Mouse (Mus musculus) embryonic facial prominence, embryonic 15.5 days (tissue): ENCODE results near the gene Slc39a11. TPM values are rescaled to one million over a fixed set of nuclear protein-coding genes. Genes with fewer than 3 reads are reported as not detected.

Experiments used
- ATAC-seq: fragments of 200-750 bp; cut with Nextera tagmentation; 2 replicates; pipeline ENCODE4 v1.8.0; 2017; ENCODE audit warnings: low read depth, moderate TSS enrichment; ENCODE audit not compliant: insufficient number of reproducible peaks, low FRiP score, low TSS enrichment
- H3K27ac ChIP-seq: fragments of 300-500 bp; sonication (generic); replicated peaks from 2 replicates; pipeline ENCODE4 v1.5.1; 2015; ENCODE audit warnings: mild to moderate bottlenecking, inconsistent platforms
- H3K27me3 ChIP-seq: fragments of 300-500 bp; sonication (generic); 2 replicates; pipeline ENCODE4 v1.6.1; 2015; ENCODE audit warnings: inconsistent platforms
- H3K36me3 ChIP-seq: fragments of 300-500 bp; sonication (generic); 2 replicates; pipeline ENCODE4 v1.6.1; 2015; ENCODE audit warnings: mild to moderate bottlenecking, inconsistent platforms
- H3K4me1 ChIP-seq: fragments of 300-500 bp; sonication (generic); 2 replicates; pipeline ENCODE4 v1.6.1; 2015; ENCODE audit warnings: inconsistent platforms
- H3K4me2 ChIP-seq: fragments of 300-500 bp; sonication (generic); replicated peaks from 2 replicates; pipeline ENCODE4 v1.6.1; 2015; ENCODE audit warnings: mild to moderate bottlenecking, inconsistent platforms
- H3K4me3 ChIP-seq: fragments of 300-500 bp; sonication (generic); replicated peaks from 2 replicates; pipeline ENCODE4 v1.5.1; 2015; ENCODE audit warnings: mild to moderate bottlenecking, inconsistent platforms
- H3K9ac ChIP-seq: fragments of 300-500 bp; sonication (generic); 2 replicates; pipeline ENCODE4 v1.6.1; 2015; ENCODE audit warnings: inconsistent platforms
- H3K9me3 ChIP-seq: fragments of 300-500 bp; sonication (generic); replicated peaks from 2 replicates; pipeline ENCODE4 v1.6.1; 2016; ENCODE audit warnings: inconsistent platforms
- WGBS: fragments of 180-500 bp; shearing (Covaris S2); methylation state at CpG from one replicate; pipeline ENCODE4 v1.1.7; 2015; 5-methylcytosine and 5-hydroxymethylcytosine counted together
- polyA plus RNA-seq: library from polyadenylated mRNA; unstranded; fragments of >200 nt; fragmentation: Nextera tagmentation; extraction: Ambion mirVana; gene quantifications from 2 replicates; pipeline ENCODE4 v1.2.1, GENCODE M21; 2015

Slc39a11 gene
- polyA plus RNA-seq, 1 experiment from 2014 or later: 27.0 TPM

- no peak overlapping the region for H3K4me3 ChIP-seq
- no peaks in the 10 kb centered on the region for H3K36me3 ChIP-seq
- H3K9ac ChIP-seq: no peak overlapping the region
- H3K27ac ChIP-seq: 0 out of 2 replicates have a peak overlapping the region, but pooled peaks have one; percentile 22
- no peak for ATAC-seq
- peaks cover 8% of the 10 kb centered on the region; the same call in 1 of the 2 replicates for H3K4me1 ChIP-seq
- no peaks in the 10 kb centered on the region for H3K9me3 ChIP-seq
- WGBS: 63% methylated on average over 2 of the region's 2 CpGs
- H3K4me2 ChIP-seq: no peak overlapping the region
- no peaks in the 10 kb centered on the region for H3K27me3 ChIP-seq
Observed at GRCm38 (mm10) chr11:113220649-113221048, 429.2 kb downstream of the Slc39a11 start.

GRCm38 (mm10) chr11:113214741-113215140, 435.1 kb downstream of the Slc39a11 start:
- no peak for ATAC-seq
- Histone ChIP-seq H3K27ac (no peak overlapping the region), H3K9me3 (no peaks in the 10 kb centered on the region), H3K4me3 (no peak overlapping the region), H3K9ac (no peak overlapping the region), H3K36me3 (no peaks in the 10 kb centered on the region), H3K27me3 (no peaks in the 10 kb centered on the region), H3K4me2 (no peak overlapping the region), H3K4me1 (no peaks in the 10 kb centered on the region)
- WGBS: 79% methylated on average over 7 of the region's 7 CpGs

DNA sequence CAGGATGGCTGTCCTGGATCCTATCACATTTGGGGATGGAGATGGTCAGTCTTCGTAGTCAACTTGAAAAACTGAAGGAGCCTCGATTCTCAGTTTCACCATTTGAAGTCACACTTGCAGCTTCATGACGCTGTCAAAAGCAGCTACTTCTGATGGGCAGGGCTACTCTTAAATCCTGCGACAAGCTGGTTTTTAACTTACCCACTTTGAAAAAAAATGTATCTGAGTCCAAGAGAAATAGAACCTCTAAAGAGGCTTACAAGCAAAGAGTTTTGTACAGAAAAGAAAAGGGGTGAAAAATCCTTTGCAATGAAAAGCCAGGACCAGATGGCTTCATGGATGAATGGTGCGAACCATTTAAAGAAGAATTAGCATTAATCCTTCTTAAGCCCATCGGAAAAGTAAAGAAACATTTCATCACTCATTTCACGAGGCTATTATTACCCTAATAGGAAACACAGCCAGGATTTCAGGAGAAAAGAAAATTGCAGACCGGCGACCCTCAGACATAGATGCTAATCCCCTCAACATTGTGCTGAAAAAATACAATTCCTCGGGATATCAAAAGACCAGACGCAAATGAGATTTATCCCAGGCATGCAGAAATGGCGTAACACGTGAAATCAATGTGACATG, 437.4 kb downstream of the Slc39a11 start:
- no peak for ATAC-seq
- no peak overlapping the region for H3K27ac ChIP-seq
- H3K4me3 ChIP-seq: no peak overlapping the region
- no peaks in the 10 kb centered on the region for H3K36me3 ChIP-seq
- 46% methylated on average over 13 of the region's 13 CpGs for WGBS
- H3K9me3 ChIP-seq: no peaks in the 10 kb centered on the region
- H3K4me1 ChIP-seq: 0 out of 2 replicates have a peak, but pooled peaks cover 4% of the 10 kb centered on the region
- no peak overlapping the region for H3K9ac ChIP-seq
- no peak overlapping the region for H3K4me2 ChIP-seq
- H3K27me3 ChIP-seq: no peaks in the 10 kb centered on the region

GRCm38 (mm10) chr11:113209220-113209878, 440.5 kb downstream of the Slc39a11 start:
- 0 out of 2 replicates have a peak, but pooled peaks cover 4% of the 10 kb centered on the region for H3K4me1 ChIP-seq
- H3K27me3 ChIP-seq: no peaks in the 10 kb centered on the region
- no peak for ATAC-seq
- H3K36me3 ChIP-seq: no peaks in the 10 kb centered on the region
- H3K27ac ChIP-seq: no peak overlapping the region
- no peaks in the 10 kb centered on the region for H3K9me3 ChIP-seq
- H3K9ac ChIP-seq: no peak overlapping the region
- H3K4me2 ChIP-seq: no peak overlapping the region
- 70% methylated on average over 16 of the region's 16 CpGs for WGBS
- H3K4me3 ChIP-seq: no peak overlapping the region

GRCm38 (mm10) chr11:113208521-113209072, 441.3 kb downstream of the Slc39a11 start:
- H3K4me2 ChIP-seq: no peak overlapping the region
- 0 out of 2 replicates have a peak, but pooled peaks cover 4% of the 10 kb centered on the region for H3K4me1 ChIP-seq
- no peak overlapping the region for H3K9ac ChIP-seq
- no peaks in the 10 kb centered on the region for H3K9me3 ChIP-seq
- H3K36me3 ChIP-seq: no peaks in the 10 kb centered on the region
- 63% methylated on average over 18 of the region's 18 CpGs for WGBS
- H3K27ac ChIP-seq: no peak overlapping the region
- H3K27me3 ChIP-seq: no peaks in the 10 kb centered on the region
- no peak overlapping the region for H3K4me3 ChIP-seq
- ATAC-seq: no peak

- H3K27ac ChIP-seq: no peak overlapping the region
- H3K4me1 ChIP-seq: 0 out of 2 replicates have a peak, but pooled peaks cover 4% of the 10 kb centered on the region
- 78% methylated on average over 12 of the region's 14 CpGs for WGBS
- H3K36me3 ChIP-seq: no peaks in the 10 kb centered on the region
- no peaks in the 10 kb centered on the region for H3K9me3 ChIP-seq
- no peaks in the 10 kb centered on the region for H3K27me3 ChIP-seq
- ATAC-seq: no peak
- H3K4me3 ChIP-seq: no peak overlapping the region
- no peak overlapping the region for H3K9ac ChIP-seq
- no peak overlapping the region for H3K4me2 ChIP-seq
Observed at GRCm38 (mm10) chr11:113207966-113208365, 441.9 kb downstream of the Slc39a11 start.

- ATAC-seq: no peak
- H3K4me2 ChIP-seq: no peak overlapping the region
- H3K4me1 ChIP-seq: 0 out of 2 replicates have a peak, but pooled peaks cover 6% of the 10 kb centered on the region
- no peaks in the 10 kb centered on the region for H3K36me3 ChIP-seq
- WGBS: 54% methylated on average over 10 of the region's 10 CpGs
- H3K27me3 ChIP-seq: no peaks in the 10 kb centered on the region
- no peak overlapping the region for H3K9ac ChIP-seq
- no peaks in the 10 kb centered on the region for H3K9me3 ChIP-seq
- H3K4me3 ChIP-seq: no peak overlapping the region
- no peak overlapping the region for H3K27ac ChIP-seq
Observed at GRCm38 (mm10) chr11:113206099-113206498, 443.8 kb downstream of the Slc39a11 start.

GRCm38 (mm10) chr11:113203008-113203407, 446.9 kb downstream of the Slc39a11 start:
- Histone ChIP-seq H3K4me2 (no peak overlapping the region), H3K9me3 (no peaks in the 10 kb centered on the region), H3K27ac (no peak overlapping the region), H3K4me1 (peaks cover 12% of the 10 kb centered on the region), H3K27me3 (no peaks in the 10 kb centered on the region), H3K36me3 (no peaks in the 10 kb centered on the region), H3K4me3 (no peak overlapping the region), H3K9ac (no peak overlapping the region)
- 77% methylated on average over 7 of the region's 7 CpGs for WGBS
- no peak for ATAC-seq

DNA sequence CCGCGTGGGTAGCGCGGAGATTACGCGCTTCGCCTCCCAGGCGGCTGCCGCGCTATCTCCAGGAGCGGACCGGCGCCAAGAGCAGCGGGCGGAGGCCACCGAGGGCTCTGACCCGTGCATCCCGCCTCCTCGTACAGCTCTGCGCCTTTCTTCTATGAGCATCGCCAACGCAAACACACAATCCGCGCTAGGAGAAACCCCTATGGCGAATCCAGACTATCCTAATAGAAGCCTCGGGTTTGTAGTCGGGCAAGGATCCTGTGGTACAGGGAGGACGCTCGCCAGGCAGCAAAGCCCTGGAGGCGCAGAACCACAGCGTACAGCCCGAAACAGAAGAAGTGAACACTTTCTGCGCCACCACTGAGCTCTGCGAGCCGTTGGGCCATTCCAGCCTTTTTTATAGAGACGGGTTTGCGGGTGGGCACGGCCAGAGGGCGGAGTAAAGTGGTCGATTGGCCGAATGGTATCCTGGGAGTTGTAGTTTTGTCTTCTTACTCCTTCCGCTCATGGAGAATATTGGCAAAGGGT, 448.3 kb downstream of the Slc39a11 start:
- ATAC-seq: peak; percentile 88

GRCm38 (mm10) chr11:113200901-113201300, 449.0 kb downstream of the Slc39a11 start:
- H3K4me1 ChIP-seq: peaks cover 15% of the 10 kb centered on the region
- no peaks in the 10 kb centered on the region for H3K9me3 ChIP-seq
- peak overlapping the region; percentile 81 for H3K9ac ChIP-seq
- H3K36me3 ChIP-seq: no peaks in the 10 kb centered on the region
- H3K27me3 ChIP-seq: no peaks in the 10 kb centered on the region
- H3K4me3 ChIP-seq: peak overlapping the region; percentile 70
- ATAC-seq: no peak
- H3K4me2 ChIP-seq: peak overlapping the region; percentile 98
- 10% methylated on average over 15 of the region's 15 CpGs for WGBS
- H3K27ac ChIP-seq: peak overlapping the region; percentile 83; the same call in 1 of the 2 replicates

More for the DNA sequence above, 448.3 kb downstream of the Slc39a11 start:
- H3K27ac ChIP-seq: peak overlapping the region; percentile 83
- under 1% methylated on average over 42 of the region's 42 CpGs for WGBS
- peak overlapping the region; percentile 98 for H3K4me2 ChIP-seq
- peak overlapping the region; percentile 81 for H3K9ac ChIP-seq
- no peaks in the 10 kb centered on the region for H3K36me3 ChIP-seq
- peaks cover 12% of the 10 kb centered on the region for H3K4me1 ChIP-seq
- H3K27me3 ChIP-seq: no peaks in the 10 kb centered on the region
- peak overlapping the region; percentile 70 for H3K4me3 ChIP-seq
- no peaks in the 10 kb centered on the region for H3K9me3 ChIP-seq

- ATAC-seq: no peak
- peaks cover 27% of the 10 kb centered on the region for H3K4me1 ChIP-seq
Observed at GRCm38 (mm10) chr11:113198586-113198985, 451.3 kb downstream of the Slc39a11 start.

More at GRCm38 (mm10) chr11:113198586-113198985, 451.3 kb downstream of the Slc39a11 start:
- no peak overlapping the region for H3K27ac ChIP-seq
- 0 out of 2 replicates have a peak overlapping the region, but pooled peaks have one; percentile 70 for H3K4me3 ChIP-seq
- H3K27me3 ChIP-seq: no peaks in the 10 kb centered on the region
- H3K9ac ChIP-seq: no peak overlapping the region
- no peaks in the 10 kb centered on the region for H3K9me3 ChIP-seq
- WGBS: 52% methylated on average over 15 of the region's 15 CpGs
- H3K36me3 ChIP-seq: no peaks in the 10 kb centered on the region
- H3K4me2 ChIP-seq: no peak overlapping the region; the same call in 1 of the 2 replicates
